Mouse (Mus musculus) CH12.LX (cell line): ENCODE results near the gene Bfsp2. TPM values are rescaled to one million over a fixed set of nuclear protein-coding genes. Genes with fewer than 3 reads are reported as not detected.

Source experiments
- DNase-seq: peaks from one replicate; pipeline ENCODE4 v3.0.0-alpha.2; 2013; ENCODE audit errors: extremely low read depth
- H3K27ac ChIP-seq: 2 replicates; pipeline ENCODE4 v1.5.1; 2012; ENCODE audit warnings: low read depth, mild to moderate bottlenecking, control low read depth, moderate library complexity; ENCODE audit not compliant: insufficient read depth
- H3K27me3 ChIP-seq: replicated peaks from 2 replicates; pipeline ENCODE3; 2012; ENCODE audit warnings: inconsistent platforms
- H3K36me3 ChIP-seq, 2 experiments: replicated peaks in 1 of 2; 2 replicates each; pipeline versions ENCODE3 to v1.6.1; 2012; ENCODE audit warnings: inconsistent platforms in 1 of 2, low read length in 1 of 2, mild to moderate bottlenecking in 1 of 2, mixed read lengths in 1 of 2, moderate library complexity in 1 of 2; ENCODE audit not compliant: control insufficient read depth in 1 of 2, insufficient read depth in 1 of 2
- H3K4me1 ChIP-seq, 2 experiments: 2 replicates each; pipeline ENCODE4 v1.6.1; 2012; ENCODE audit warnings: inconsistent platforms in 1 of 2, moderate library complexity in 1 of 2; ENCODE audit not compliant: insufficient read depth in 2 of 2, control insufficient read depth in 1 of 2
- H3K4me2 ChIP-seq: 2 replicates; pipeline ENCODE4 v1.6.1; 2012; ENCODE audit warnings: low read depth, mild to moderate bottlenecking, control low read depth; ENCODE audit not compliant: poor library complexity, insufficient read depth, severe bottlenecking
- H3K4me3 ChIP-seq, 3 experiments: fragments of 150-350 bp in 1 of 3; sonication (generic) in 1 of 3; replicated peaks in 1 of 3; 2 replicates each; pipeline versions ENCODE3 to v1.5.1; 2011 to 2012; ENCODE audit warnings: low read depth in 2 of 3, low read length in 2 of 3, mild to moderate bottlenecking in 2 of 3, moderate library complexity in 2 of 3, control low read depth in 1 of 3, improper control_type of control experiment in 1 of 3, inconsistent platforms in 1 of 3, mixed read lengths in 1 of 3; ENCODE audit not compliant: poor library complexity in 1 of 3
- H3K79me2 ChIP-seq: replicated peaks from 2 replicates; pipeline ENCODE4 v1.6.1; 2012; ENCODE audit warnings: mild to moderate bottlenecking, moderate library complexity; ENCODE audit not compliant: control insufficient read depth, poor library complexity, insufficient read depth, severe bottlenecking; ENCODE audit errors: extremely low read depth
- H3K9ac ChIP-seq: 2 replicates; pipeline ENCODE4 v1.6.1; 2012; ENCODE audit warnings: low read depth, mild to moderate bottlenecking, control low read depth, moderate library complexity; ENCODE audit not compliant: insufficient read depth
- H3K9me3 ChIP-seq: replicated peaks from 2 replicates; pipeline ENCODE3; 2012; ENCODE audit warnings: low read length, inconsistent platforms, mixed read lengths
- BHLHE40 ChIP-seq: IDR thresholded peaks from 2 replicates; pipeline ENCODE4 v1.6.1; 2011; ENCODE audit warnings: mild to moderate bottlenecking, low read depth, low read length, improper control_type of control experiment
- CHD2 ChIP-seq: IDR thresholded peaks from 2 replicates; pipeline ENCODE4 v1.6.1; 2011; ENCODE audit warnings: low read length, improper control_type of control experiment
- CTCF ChIP-seq, 2 experiments: IDR thresholded peaks in 1 of 2; conservative IDR thresholded peaks in 1 of 2; 2 replicates each; pipeline ENCODE4 v1.5.1; 2011 to 2012; ENCODE audit warnings: low read depth in 2 of 2, low read length in 2 of 2, improper control_type of control experiment in 1 of 2, inconsistent platforms in 1 of 2, mild to moderate bottlenecking in 1 of 2, moderate library complexity in 1 of 2
- EP300 ChIP-seq: IDR thresholded peaks from 2 replicates; pipeline ENCODE4 v1.6.1; 2011; ENCODE audit warnings: low read length, improper control_type of control experiment
- GABPA ChIP-seq: IDR thresholded peaks from 2 replicates; pipeline ENCODE4 v1.6.1; 2012; ENCODE audit warnings: low read depth, low read length, improper control_type of control experiment, inconsistent platforms; ENCODE audit not compliant: insufficient replicate concordance
- MAX ChIP-seq: IDR thresholded peaks from 2 replicates; pipeline ENCODE4 v1.6.1; 2011; ENCODE audit warnings: low read length, improper control_type of control experiment
- MAZ ChIP-seq: IDR thresholded peaks from 2 replicates; pipeline ENCODE4 v1.6.1; 2012; ENCODE audit warnings: low read depth, mild to moderate bottlenecking, inconsistent platforms, low read length, improper control_type of control experiment, moderate library complexity
- MEF2A ChIP-seq: IDR thresholded peaks from 2 replicates; pipeline ENCODE4 v1.6.1; 2014; ENCODE audit warnings: low read depth, mild to moderate bottlenecking, inconsistent platforms, low read length, improper control_type of control experiment, borderline replicate concordance
- MYC ChIP-seq: IDR thresholded peaks from 2 replicates; pipeline ENCODE4 v1.6.1; 2011; ENCODE audit warnings: low read depth, mild to moderate bottlenecking, improper control_type of control experiment, low read length
- NELFE ChIP-seq: IDR thresholded peaks from 2 replicates; pipeline ENCODE4 v1.6.1; 2011; ENCODE audit warnings: low read depth, low read length, improper control_type of control experiment
- NRF1 ChIP-seq: IDR thresholded peaks from 2 replicates; pipeline ENCODE4 v1.6.1; 2014; ENCODE audit warnings: low read depth, mild to moderate bottlenecking, inconsistent platforms, low read length, improper control_type of control experiment, moderate library complexity
- POLR2AphosphoS2 ChIP-seq: IDR thresholded peaks from 2 replicates; pipeline ENCODE4 v1.6.1; 2011; ENCODE audit warnings: low read depth, low read length, improper control_type of control experiment
- RAD21 ChIP-seq: IDR thresholded peaks from 2 replicates; pipeline ENCODE4 v1.6.1; 2011; ENCODE audit warnings: low read depth, mild to moderate bottlenecking, low read length, improper control_type of control experiment, moderate library complexity
- RCOR1 ChIP-seq: conservative IDR thresholded peaks from 2 replicates; pipeline ENCODE4 v1.6.1; 2012; ENCODE audit warnings: low read depth, mild to moderate bottlenecking, inconsistent platforms, low read length, improper control_type of control experiment
- TCF12 ChIP-seq: IDR thresholded peaks from 2 replicates; pipeline ENCODE4 v1.6.1; 2014; ENCODE audit warnings: low read depth, mild to moderate bottlenecking, inconsistent platforms, low read length, improper control_type of control experiment
- USF1 ChIP-seq: IDR thresholded peaks from 2 replicates; pipeline ENCODE4 v1.6.1; 2014; ENCODE audit warnings: low read depth, mild to moderate bottlenecking, inconsistent platforms, low read length, improper control_type of control experiment
- USF2 ChIP-seq: conservative IDR thresholded peaks from 2 replicates; pipeline ENCODE4 v1.6.1; 2011; ENCODE audit warnings: low read depth, low read length, improper control_type of control experiment
- ZKSCAN1 ChIP-seq: IDR thresholded peaks from 2 replicates; pipeline ENCODE4 v1.6.1; 2012; ENCODE audit warnings: low read depth, inconsistent platforms, low read length, improper control_type of control experiment, borderline replicate concordance
- dilution Hi-C: fragments of 300-500 bp; cut with MboI; formaldehyde crosslinking; loops from 2 replicates; pipeline ENCODE4 v1.14.3; 2020; ENCODE audit warnings: low sequenced_read_pairs; ENCODE audit not compliant: extremely low pct_unique_long_range_greater_than_20kb, extremely low pct_ligation_motif_present
- in situ Hi-C: fragments of 300-500 bp; cut with MboI; formaldehyde crosslinking; loops from 3 replicates; pipeline ENCODE4 v1.14.3; 2019; ENCODE audit warnings: low sequenced_read_pairs, low pct_ligation_motif_present, low pct_unique_long_range_greater_than_20kb, mixed read lengths
- polyA plus RNA-seq: library from polyadenylated mRNA; unstranded; fragments of >175 nt; gene quantifications from 2 replicates; pipeline ENCODE4 v1.2.1, GENCODE M21; 2012; ENCODE audit warnings: low read depth; ENCODE audit not compliant: insufficient read length
- total RNA-seq, 2 experiments: library from RNA; depleted of rRNA; stranded (reverse); fragments of 300-350 nt in 1 of 2; fragments of >200 nt in 1 of 2; gene quantifications; 2 replicates each; pipeline ENCODE4 v1.2.3; 2012 to 2014

The Bfsp2 gene
- total and polyA plus RNA-seq, 3 experiments = 0.64 to 4.8 (median 3.4) TPM

DNA sequence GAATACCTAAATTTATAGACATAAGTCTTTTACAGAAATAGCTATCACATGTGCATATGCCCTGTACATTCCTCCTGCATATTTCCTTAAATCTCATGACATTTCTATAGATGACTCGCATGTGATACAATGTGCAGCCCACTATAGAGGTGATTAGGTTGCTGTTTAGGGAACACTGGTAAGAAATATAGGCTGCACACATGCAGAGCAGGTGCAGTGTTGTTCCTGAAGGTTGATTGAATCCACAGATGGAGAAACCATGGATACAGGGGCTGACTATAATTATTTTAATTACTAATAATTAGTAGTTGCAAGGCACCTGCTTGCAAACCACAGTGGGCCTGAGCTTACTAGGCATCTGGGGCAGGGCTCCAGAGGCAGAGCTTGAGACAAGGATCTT lies 48.5 kb downstream of the Bfsp2 start:
- dilution Hi-C loops = no loop called here
- Histone ChIP-seq H3K79me2 (no peaks in the 10 kb centered on the region), H3K27ac (no peak overlapping the region), H3K4me1 (peaks cover 22 to 42% of the 10 kb centered on the region in 2 experiments), H3K4me3 (no peak overlapping the region), H3K4me2 (no peak overlapping the region), H3K9ac (no peak overlapping the region), H3K36me3 (peaks cover 0 to 27% of the 10 kb centered on the region in 2 experiments), H3K27me3 (no peaks in the 10 kb centered on the region), H3K9me3 (no peaks in the 10 kb centered on the region)
- in situ Hi-C loops = no loop called here
- DNase-seq = no peak
- TF ChIP-seq CTCF (conservative IDR thresholded peaks at IDR 0.05 in 1 of 2, IDR thresholded peaks at IDR 0.05 in 1 of 2; ENCODE audit: low read depth in 2 of 2, low read length in 2 of 2) = no peak
- TF ChIP-seq ZKSCAN1 = no peak
- no peak for TF ChIP-seq USF2
- no peak for TF ChIP-seq MAZ
- no peak for TF ChIP-seq TCF12
- TF ChIP-seq USF1 = no peak
- no peak for TF ChIP-seq NELFE
- no peak for TF ChIP-seq CHD2
- TF ChIP-seq MYC = no peak
- TF ChIP-seq BHLHE40 = no peak
- TF ChIP-seq RCOR1 = no peak
- no peak for TF ChIP-seq POLR2AphosphoS2
- TF ChIP-seq RAD21 = no peak
- no peak for TF ChIP-seq MEF2A
- no peak for TF ChIP-seq MAX
- TF ChIP-seq NRF1 = no peak
- no peak for TF ChIP-seq GABPA

DNA sequence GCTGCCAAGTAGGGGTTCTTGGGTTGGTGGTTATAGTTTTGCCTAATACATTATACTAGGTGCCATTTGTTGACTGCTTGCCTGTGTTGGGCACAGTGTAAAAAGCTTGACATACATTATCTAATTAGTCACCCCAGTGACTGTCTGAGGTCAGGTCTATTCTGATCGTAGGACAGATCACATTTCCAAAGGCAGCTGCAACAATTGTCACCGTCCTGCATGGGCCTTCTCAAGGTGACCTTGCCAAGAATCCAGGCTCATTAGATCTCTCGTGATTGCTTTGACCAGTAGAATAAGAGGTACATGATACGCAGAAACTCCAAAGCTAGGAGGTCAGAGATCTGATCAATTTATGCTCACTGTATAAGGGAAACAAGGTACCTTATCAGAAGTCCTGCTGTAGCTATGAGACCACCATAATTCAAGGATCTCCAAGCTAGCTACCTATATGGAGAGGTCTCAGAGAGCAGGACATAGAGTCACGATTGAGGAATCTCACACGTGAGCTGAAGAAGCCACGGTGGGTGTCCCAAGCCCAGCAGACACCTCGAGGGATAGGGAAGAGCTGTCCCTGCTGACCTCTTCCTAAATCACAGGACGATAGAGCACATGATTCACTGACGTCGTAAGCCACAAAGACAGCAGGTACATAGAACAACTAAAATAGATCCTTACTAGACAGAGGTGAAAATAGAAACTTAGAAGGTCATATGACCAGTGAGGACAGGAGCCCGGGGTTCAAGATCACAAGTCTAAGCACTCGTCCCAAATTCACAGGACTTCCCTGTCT lies 49.6 kb downstream of the Bfsp2 start:
- in situ Hi-C loops = no loop called here
- H3K36me3 ChIP-seq = peaks cover 0 to 24% of the 10 kb centered on the region in 2 experiments
- dilution Hi-C loops = no loop called here
- DNase-seq = no peak
- peaks cover 30 to 53% of the 10 kb centered on the region in 2 experiments for H3K4me1 ChIP-seq
- H3K27me3 ChIP-seq = no peaks in the 10 kb centered on the region
- no peak overlapping the region for H3K4me3 ChIP-seq
- H3K4me2 ChIP-seq = no peak overlapping the region
- TF ChIP-seq BHLHE40 (0 out of 2 replicates have a peak, but pooled peaks have one; percentile 1), EP300 (no peak)
- no peak overlapping the region for H3K9ac ChIP-seq
- H3K27ac ChIP-seq = no peak overlapping the region
- no peaks in the 10 kb centered on the region for H3K9me3 ChIP-seq
- no peaks in the 10 kb centered on the region for H3K79me2 ChIP-seq
